Mouse (Mus musculus) CD4-positive, CD25-positive, alpha-beta regulatory T cell, adult 4 months (primary cell): ENCODE results near the gene Slc38a4. TPM values are rescaled to one million over a fixed set of nuclear protein-coding genes. Genes with fewer than 3 reads are reported as not detected.

Experiments used
- ATAC-seq: one replicate; pipeline ENCODE4 v1.8.0; 2017
- polyA plus RNA-seq, 2 experiments: library from polyadenylated mRNA; unstranded; fragments of 100-300 nt; shearing (Covaris generic); gene quantifications; one replicate each; pipeline ENCODE4 v1.2.1; 2017

Slc38a4 gene
- polyA plus RNA-seq, 2 experiments from 2014 or later = not detected

- no peak for ATAC-seq
These were observed 92.4 kb downstream of the Slc38a4 start for GRCm38 (mm10) chr15:96963318-96963717.

- ATAC-seq = no peak
These were observed 95.4 kb downstream of the Slc38a4 start for GRCm38 (mm10) chr15:96960343-96960742.

DNA sequence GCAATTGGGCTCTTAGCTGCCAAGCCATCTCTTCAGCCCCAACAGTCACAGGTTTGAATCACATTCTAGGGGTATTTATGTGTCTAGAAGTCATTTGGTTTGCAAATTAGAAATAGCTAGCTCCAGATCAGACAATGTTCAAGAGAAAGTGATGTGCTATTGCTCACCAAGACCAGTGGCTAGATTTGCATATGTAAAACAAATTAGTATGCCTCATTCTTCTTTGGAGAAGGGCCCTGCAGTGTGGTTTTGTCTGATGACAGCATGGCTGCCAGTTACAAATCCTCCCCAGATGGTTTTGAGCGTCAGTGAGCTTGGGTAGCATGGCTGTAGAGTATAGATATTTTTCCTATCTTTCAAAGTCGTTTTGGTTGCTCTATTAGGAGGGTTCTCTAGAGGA is 96.5 kb downstream of the Slc38a4 start:
- ATAC-seq = no peak

DNA sequence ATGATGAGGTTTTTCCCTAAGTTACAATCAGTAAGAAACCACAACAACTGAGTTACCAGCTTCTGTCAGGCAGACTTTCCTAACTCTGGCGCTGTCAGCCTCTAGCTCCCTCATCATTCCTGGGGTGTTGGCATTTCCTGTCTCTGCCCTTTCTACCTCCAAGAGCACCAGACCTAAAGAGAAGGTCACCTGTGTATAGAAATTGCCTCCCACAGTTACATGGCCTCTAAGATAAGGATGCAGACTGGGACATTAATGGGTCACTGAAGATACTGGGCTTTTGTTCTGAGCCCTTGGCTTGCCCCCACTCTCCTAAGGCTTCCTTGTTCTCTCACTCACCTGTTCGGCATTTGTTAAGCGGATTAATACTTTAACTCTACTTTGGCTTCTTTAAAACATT is 99.1 kb downstream of the Slc38a4 start:
- ATAC-seq = no peak

DNA sequence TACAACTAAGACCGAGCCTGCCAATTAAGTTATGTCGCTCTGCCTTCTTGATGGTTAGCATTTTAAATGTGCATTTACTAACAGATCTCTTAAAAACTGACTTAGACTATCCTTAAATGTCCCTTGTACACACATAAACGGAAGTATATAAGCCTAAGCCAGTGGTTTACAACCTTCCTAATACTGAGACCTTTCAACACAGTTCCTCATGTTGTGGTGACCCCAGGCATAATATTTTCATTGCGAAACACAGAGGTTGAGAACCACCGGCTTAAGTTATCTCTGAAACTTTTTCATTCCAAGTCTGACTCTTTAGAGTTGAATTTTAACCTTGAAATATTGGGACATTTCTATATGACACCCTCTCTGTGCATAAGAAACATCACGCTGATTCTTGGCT is 101.4 kb downstream of the Slc38a4 start:
- ATAC-seq = no peak

- ATAC-seq = no peak
These were observed 101.9 kb downstream of the Slc38a4 start for GRCm38 (mm10) chr15:96953938-96954238.

DNA sequence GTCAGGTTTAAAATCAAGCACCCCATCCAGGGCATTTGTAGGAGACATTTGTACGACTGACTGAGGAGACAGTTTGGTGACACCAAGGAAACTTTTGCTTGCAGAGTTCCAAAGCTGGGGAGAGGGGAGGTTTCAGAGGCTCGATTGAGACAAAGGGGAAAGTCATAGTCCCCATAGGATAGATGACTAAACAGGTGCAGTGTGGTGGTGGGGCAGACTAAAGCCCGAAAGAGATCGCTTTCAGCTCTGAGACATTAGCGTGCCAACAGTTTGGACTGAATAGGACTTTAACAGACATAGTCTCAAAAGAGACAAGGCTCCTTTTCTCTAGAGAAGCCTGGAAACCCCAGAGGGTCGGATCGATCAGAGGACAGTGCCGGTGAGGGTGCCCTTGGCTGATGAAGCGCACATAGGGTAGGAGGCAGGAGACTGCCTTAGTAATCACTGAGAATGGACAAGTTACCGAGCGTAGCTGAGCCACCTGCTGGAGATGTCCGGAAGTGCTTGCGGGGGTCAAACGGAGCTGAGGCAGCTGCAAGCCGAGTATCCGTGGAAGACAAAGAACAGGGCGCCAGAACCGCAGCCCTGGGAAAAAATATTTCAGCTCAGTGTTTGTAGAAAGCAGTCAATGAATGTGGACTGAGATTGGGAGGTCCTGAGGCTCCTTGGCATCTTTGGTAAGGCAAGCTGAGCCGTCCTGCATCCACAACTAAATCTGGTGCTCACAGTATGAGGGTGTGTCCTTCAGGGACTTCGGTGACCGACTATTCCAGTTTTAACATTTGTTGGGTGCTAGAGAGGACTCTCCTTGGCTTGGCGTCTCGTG is 102.4 kb downstream of the Slc38a4 start:
- ATAC-seq = peak; percentile 60

- ATAC-seq = no peak
These were observed 103.3 kb downstream of the Slc38a4 start for GRCm38 (mm10) chr15:96952488-96952887.

GRCm38 (mm10) chr15:96951783-96952182 is 104.0 kb downstream of the Slc38a4 start:
- ATAC-seq = no peak

- ATAC-seq = no peak
These were observed 107.3 kb downstream of the Slc38a4 start for GRCm38 (mm10) chr15:96948471-96948870.

Other genes with a start within 250 kb of the Slc38a4 start
- 10 to 100 TPM; 58.0 to 62.0 TPM for gene Pced1b, start 191.2 kb upstream of the Slc38a4 start, polyA plus RNA-seq
- gene Amigo2, start 191.3 kb upstream of the Slc38a4 start, polyA plus RNA-seq = 1 to 10 TPM in 1 of 2 experiments, under 1 TPM in 1; 0.77 to 1.8 TPM